Mouse (Mus musculus): Measurements from ENCODE around the gene Rcc1. TPM values are rescaled to one million over a fixed set of nuclear protein-coding genes. Genes with fewer than 3 reads are reported as not detected.

Rcc1 gene
- total and polyA plus RNA-seq, 2 experiments: 3.0 to 4.0 TPM

GRCm38 (mm10) chr4:132367480-132368201 is 14.2 kb upstream of the Rcc1 start:
- H3K27ac ChIP-seq (replicated peaks; ENCODE audit: insufficient read depth, low read depth, low read length): no peak overlapping the region
- no peaks in the 10 kb centered on the region for H3K4me1 ChIP-seq (ENCODE audit: control insufficient read depth, insufficient read depth, low read length)
- no peak overlapping the region for H3K4me3 ChIP-seq (ENCODE audit: insufficient read depth, low read depth, low read length)
- no peak for DNase-seq (ENCODE audit: extremely low read depth, low read depth, low spot score)
- no peak for TF ChIP-seq POLR2A (IDR thresholded peaks at IDR 0.05; ENCODE audit: extremely low read depth, insufficient read depth, low read length)
- TF ChIP-seq CTCF (IDR thresholded peaks at IDR 0.05; ENCODE audit: low read depth, low read length): no peak
- H3K27me3 ChIP-seq (ENCODE audit: control insufficient read depth, insufficient read depth, low read length): no peaks in the 10 kb centered on the region
- H3K79me2 ChIP-seq (ENCODE audit: control insufficient read depth, insufficient read depth, low read length): no peaks in the 10 kb centered on the region
- H3K36me3 ChIP-seq (ENCODE audit: control insufficient read depth, insufficient read depth, low read length): peaks cover 49% of the 10 kb centered on the region
- H3K9ac ChIP-seq (ENCODE audit: low read depth, low read length): no peak overlapping the region
- WGBS: 95% methylated on average over 18 of the region's 18 CpGs

- no peak overlapping the region for H3K4me3 ChIP-seq (ENCODE audit: insufficient read depth, low read depth, low read length)
- H3K27ac ChIP-seq (replicated peaks; ENCODE audit: insufficient read depth, low read depth, low read length): no peak overlapping the region
- 92% methylated on average over 13 of the region's 13 CpGs for WGBS
- DNase-seq (ENCODE audit: extremely low read depth, low read depth, low spot score): no peak
- H3K36me3 ChIP-seq (ENCODE audit: control insufficient read depth, insufficient read depth, low read length): peaks cover 48% of the 10 kb centered on the region
- H3K27me3 ChIP-seq (ENCODE audit: control insufficient read depth, insufficient read depth, low read length): no peaks in the 10 kb centered on the region
- H3K9ac ChIP-seq (ENCODE audit: low read depth, low read length): no peak overlapping the region
- TF ChIP-seq CTCF (IDR thresholded peaks at IDR 0.05; ENCODE audit: low read depth, low read length) (no peak), POLR2A (IDR thresholded peaks at IDR 0.05; ENCODE audit: extremely low read depth, insufficient read depth, low read length) (no peak)
- H3K79me2 ChIP-seq (ENCODE audit: control insufficient read depth, insufficient read depth, low read length): no peaks in the 10 kb centered on the region
- H3K4me1 ChIP-seq (ENCODE audit: control insufficient read depth, insufficient read depth, low read length): no peaks in the 10 kb centered on the region
Observed at GRCm38 (mm10) chr4:132365450-132366060, 12.2 kb upstream of the Rcc1 start.

DNA sequence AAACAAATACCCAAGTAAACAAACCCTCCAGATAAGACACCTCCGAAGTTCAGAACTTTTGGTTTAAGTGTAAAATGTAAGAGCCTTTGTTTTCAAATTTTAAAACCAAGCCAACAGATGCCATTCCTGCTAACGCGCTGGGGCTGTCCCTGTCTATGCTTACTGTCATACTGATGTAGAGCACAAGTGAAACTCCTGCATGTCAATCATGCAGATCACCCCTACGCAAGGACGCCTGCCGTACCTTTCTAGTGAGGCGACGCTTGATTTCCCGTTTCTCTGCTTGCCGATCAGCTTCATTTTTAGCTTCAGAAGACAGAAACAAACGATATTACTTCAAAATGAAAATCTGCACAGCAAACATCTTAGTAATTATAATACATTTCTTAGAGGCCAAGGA is 10.1 kb upstream of the Rcc1 start:
- Histone ChIP-seq H3K4me3 (ENCODE audit: insufficient read depth, low read depth, low read length) (no peak overlapping the region), H3K9ac (ENCODE audit: low read depth, low read length) (no peak overlapping the region), H3K36me3 (ENCODE audit: control insufficient read depth, insufficient read depth, low read length) (peaks cover 47% of the 10 kb centered on the region), H3K4me1 (ENCODE audit: control insufficient read depth, insufficient read depth, low read length) (no peaks in the 10 kb centered on the region), H3K79me2 (ENCODE audit: control insufficient read depth, insufficient read depth, low read length) (no peaks in the 10 kb centered on the region), H3K27me3 (ENCODE audit: control insufficient read depth, insufficient read depth, low read length) (no peaks in the 10 kb centered on the region), H3K27ac (replicated peaks; ENCODE audit: insufficient read depth, low read depth, low read length) (no peak overlapping the region)
- TF ChIP-seq CTCF (IDR thresholded peaks at IDR 0.05; ENCODE audit: low read depth, low read length): no peak
- no peak for TF ChIP-seq POLR2A (IDR thresholded peaks at IDR 0.05; ENCODE audit: extremely low read depth, insufficient read depth, low read length)
- DNase-seq (ENCODE audit: extremely low read depth, low read depth, low spot score): no peak
- WGBS: 96% methylated on average over 11 of the region's 11 CpGs

DNA sequence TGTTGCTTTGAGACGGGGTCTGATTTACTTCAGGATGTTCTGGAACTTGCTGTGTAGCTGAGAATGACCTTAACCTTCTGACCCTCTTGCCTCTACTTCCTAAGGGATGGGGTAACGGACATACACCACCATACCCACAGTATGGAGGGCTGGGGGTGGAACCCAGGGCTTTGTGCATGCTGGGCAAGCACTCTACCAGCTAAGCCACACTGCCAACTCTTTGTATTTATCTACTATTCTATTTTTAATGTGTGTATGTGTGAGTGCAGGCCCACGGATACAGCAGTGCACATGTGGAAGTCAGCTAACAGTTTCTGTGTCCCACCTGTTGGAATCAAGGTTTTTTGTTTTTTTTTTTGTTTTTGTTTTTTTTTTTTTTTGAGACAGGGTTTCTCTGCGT is 6.1 kb upstream of the Rcc1 start:
- 90% methylated on average over 4 of the region's 4 CpGs for WGBS
- no peaks in the 10 kb centered on the region for H3K79me2 ChIP-seq (ENCODE audit: control insufficient read depth, insufficient read depth, low read length)
- H3K9ac ChIP-seq (ENCODE audit: low read depth, low read length): no peak overlapping the region
- no peak overlapping the region for H3K27ac ChIP-seq (replicated peaks; ENCODE audit: insufficient read depth, low read depth, low read length)
- no peak for DNase-seq (ENCODE audit: extremely low read depth, low read depth, low spot score)
- peaks cover 39% of the 10 kb centered on the region for H3K36me3 ChIP-seq (ENCODE audit: control insufficient read depth, insufficient read depth, low read length)
- no peak overlapping the region for H3K4me3 ChIP-seq (ENCODE audit: insufficient read depth, low read depth, low read length)
- H3K4me1 ChIP-seq (ENCODE audit: control insufficient read depth, insufficient read depth, low read length): no peaks in the 10 kb centered on the region; the same call in 1 of the 2 replicates
- TF ChIP-seq POLR2A (IDR thresholded peaks at IDR 0.05; ENCODE audit: extremely low read depth, insufficient read depth, low read length) (no peak), CTCF (IDR thresholded peaks at IDR 0.05; ENCODE audit: low read depth, low read length) (no peak)
- no peaks in the 10 kb centered on the region for H3K27me3 ChIP-seq (ENCODE audit: control insufficient read depth, insufficient read depth, low read length)

GRCm38 (mm10) chr4:132356170-132356569 is 2.8 kb upstream of the Rcc1 start:
- Histone ChIP-seq H3K36me3 (ENCODE audit: control insufficient read depth, insufficient read depth, low read length) (peaks cover 37% of the 10 kb centered on the region), H3K4me1 (ENCODE audit: control insufficient read depth, insufficient read depth, low read length) (peaks cover 3% of the 10 kb centered on the region; the same call in 1 of the 2 replicates), H3K27me3 (ENCODE audit: control insufficient read depth, insufficient read depth, low read length) (no peaks in the 10 kb centered on the region), H3K27ac (replicated peaks; ENCODE audit: insufficient read depth, low read depth, low read length) (peak overlapping the region; percentile 5; the same call in 1 of the 2 replicates), H3K9ac (ENCODE audit: low read depth, low read length) (no peak overlapping the region), H3K79me2 (ENCODE audit: control insufficient read depth, insufficient read depth, low read length) (peaks cover 3% of the 10 kb centered on the region; the same call in 1 of the 2 replicates), H3K4me3 (ENCODE audit: insufficient read depth, low read depth, low read length) (no peak overlapping the region)
- TF ChIP-seq CTCF (IDR thresholded peaks at IDR 0.05; ENCODE audit: low read depth, low read length): no peak
- TF ChIP-seq POLR2A (IDR thresholded peaks at IDR 0.05; ENCODE audit: extremely low read depth, insufficient read depth, low read length): no peak
- WGBS: 68% methylated on average over 12 of the region's 12 CpGs
- peak; percentile 29 for DNase-seq (ENCODE audit: extremely low read depth, low read depth, low spot score)

GRCm38 (mm10) chr4:132355403-132355802 is 2.0 kb upstream of the Rcc1 start:
- 38% methylated on average over 3 of the region's 3 CpGs for WGBS
- TF ChIP-seq POLR2A (IDR thresholded peaks at IDR 0.05; ENCODE audit: extremely low read depth, insufficient read depth, low read length) (no peak), CTCF (IDR thresholded peaks at IDR 0.05; ENCODE audit: low read depth, low read length) (no peak)

More at GRCm38 (mm10) chr4:132355403-132355802, 2.0 kb upstream of the Rcc1 start:
- Histone ChIP-seq H3K27me3 (ENCODE audit: control insufficient read depth, insufficient read depth, low read length) (no peaks in the 10 kb centered on the region), H3K79me2 (ENCODE audit: control insufficient read depth, insufficient read depth, low read length) (peaks cover 3% of the 10 kb centered on the region; the same call in 1 of the 2 replicates), H3K36me3 (ENCODE audit: control insufficient read depth, insufficient read depth, low read length) (peaks cover 40% of the 10 kb centered on the region), H3K4me1 (ENCODE audit: control insufficient read depth, insufficient read depth, low read length) (peaks cover 3% of the 10 kb centered on the region; the same call in 1 of the 2 replicates), H3K4me3 (ENCODE audit: insufficient read depth, low read depth, low read length) (no peak overlapping the region), H3K9ac (ENCODE audit: low read depth, low read length) (no peak overlapping the region), H3K27ac (replicated peaks; ENCODE audit: insufficient read depth, low read depth, low read length) (0 out of 2 replicates have a peak overlapping the region, but pooled peaks have one; percentile 39)
- peak; percentile 70 for DNase-seq (ENCODE audit: extremely low read depth, low read depth, low spot score)
